Mouse (Mus musculus): ENCODE measurements around the gene Opa3. TPM values are rescaled to one million over a fixed set of nuclear protein-coding genes. Genes with fewer than 3 reads are reported as not detected.

Gene Opa3
- polyA plus RNA-seq, 1 experiment: 22.0 TPM

GRCm38 (mm10) chr7:19239986-19240385 lies 11.9 kb downstream of the Opa3 start:
- Histone ChIP-seq H3K4me1 (ENCODE audit: control insufficient read depth, insufficient read depth, low read length) (peaks cover 17% of the 10 kb centered on the region), H3K4me3 (ENCODE audit: insufficient read depth, low read length) (no peak overlapping the region), H3K27ac (ENCODE audit: insufficient read depth, low read depth, low read length) (no peak overlapping the region)
- TF ChIP-seq CTCF (IDR thresholded peaks at IDR 0.05; ENCODE audit: low read depth, low read length) (no peak), POLR2A (IDR thresholded peaks at IDR 0.05; ENCODE audit: borderline replicate concordance, low read depth, low read length) (no peak)

GRCm38 (mm10) chr7:19240905-19241463 lies 12.8 kb downstream of the Opa3 start:
- H3K27ac ChIP-seq (ENCODE audit: insufficient read depth, low read depth, low read length): no peak overlapping the region
- peaks cover 9% of the 10 kb centered on the region for H3K4me1 ChIP-seq (ENCODE audit: control insufficient read depth, insufficient read depth, low read length)
- TF ChIP-seq POLR2A (IDR thresholded peaks at IDR 0.05; ENCODE audit: borderline replicate concordance, low read depth, low read length) (no peak), CTCF (IDR thresholded peaks at IDR 0.05; ENCODE audit: low read depth, low read length) (no peak)
- H3K4me3 ChIP-seq (ENCODE audit: insufficient read depth, low read length): no peak overlapping the region

- Histone ChIP-seq H3K4me3 (ENCODE audit: insufficient read depth, low read length) (no peak overlapping the region), H3K4me1 (ENCODE audit: control insufficient read depth, insufficient read depth, low read length) (peaks cover 8% of the 10 kb centered on the region), H3K27ac (ENCODE audit: insufficient read depth, low read depth, low read length) (no peak overlapping the region)
- TF ChIP-seq POLR2A (IDR thresholded peaks at IDR 0.05; ENCODE audit: borderline replicate concordance, low read depth, low read length) (no peak), CTCF (IDR thresholded peaks at IDR 0.05; ENCODE audit: low read depth, low read length) (no peak)
Measured at GRCm38 (mm10) chr7:19242005-19242404, 13.9 kb downstream of the Opa3 start.

GRCm38 (mm10) chr7:19243858-19244257 lies 15.7 kb downstream of the Opa3 start:
- no peak overlapping the region for H3K27ac ChIP-seq (ENCODE audit: insufficient read depth, low read depth, low read length)
- TF ChIP-seq CTCF (IDR thresholded peaks at IDR 0.05; ENCODE audit: low read depth, low read length): no peak
- H3K4me1 ChIP-seq (ENCODE audit: control insufficient read depth, insufficient read depth, low read length): 0 out of 2 replicates have a peak, but pooled peaks cover 3% of the 10 kb centered on the region

GRCm38 (mm10) chr7:19245083-19245482 lies 16.9 kb downstream of the Opa3 start:
- Histone ChIP-seq H3K4me3 (ENCODE audit: insufficient read depth, low read length) (no peak overlapping the region), H3K27ac (ENCODE audit: insufficient read depth, low read depth, low read length) (no peak overlapping the region), H3K4me1 (ENCODE audit: control insufficient read depth, insufficient read depth, low read length) (no peaks in the 10 kb centered on the region)
- TF ChIP-seq CTCF (IDR thresholded peaks at IDR 0.05; ENCODE audit: low read depth, low read length): no peak
- no peak for TF ChIP-seq POLR2A (IDR thresholded peaks at IDR 0.05; ENCODE audit: borderline replicate concordance, low read depth, low read length)

More at GRCm38 (mm10) chr7:19243858-19244257, 15.7 kb downstream of the Opa3 start:
- H3K4me3 ChIP-seq (ENCODE audit: insufficient read depth, low read length): no peak overlapping the region

GRCm38 (mm10) chr7:19246855-19247254 lies 18.7 kb downstream of the Opa3 start:
- no peak overlapping the region for H3K4me3 ChIP-seq (ENCODE audit: insufficient read depth, low read length)
- TF ChIP-seq POLR2A (IDR thresholded peaks at IDR 0.05; ENCODE audit: borderline replicate concordance, low read depth, low read length) (no peak), CTCF (IDR thresholded peaks at IDR 0.05; ENCODE audit: low read depth, low read length) (no peak)
- no peaks in the 10 kb centered on the region for H3K4me1 ChIP-seq (ENCODE audit: control insufficient read depth, insufficient read depth, low read length)
- no peak overlapping the region for H3K27ac ChIP-seq (ENCODE audit: insufficient read depth, low read depth, low read length)

- TF ChIP-seq POLR2A (IDR thresholded peaks at IDR 0.05; ENCODE audit: borderline replicate concordance, low read depth, low read length) (no peak), CTCF (IDR thresholded peaks at IDR 0.05; ENCODE audit: low read depth, low read length) (no peak)
Measured at GRCm38 (mm10) chr7:19247511-19247910, 19.4 kb downstream of the Opa3 start.

GRCm38 (mm10) chr7:19252078-19252477 lies 23.9 kb downstream of the Opa3 start:
- H3K27ac ChIP-seq (ENCODE audit: insufficient read depth, low read depth, low read length): no peak overlapping the region
- no peak overlapping the region for H3K4me3 ChIP-seq (ENCODE audit: insufficient read depth, low read length)
- TF ChIP-seq CTCF (IDR thresholded peaks at IDR 0.05; ENCODE audit: low read depth, low read length) (no peak), POLR2A (IDR thresholded peaks at IDR 0.05; ENCODE audit: borderline replicate concordance, low read depth, low read length) (no peak)
- H3K4me1 ChIP-seq (ENCODE audit: control insufficient read depth, insufficient read depth, low read length): peaks cover 16% of the 10 kb centered on the region

More at GRCm38 (mm10) chr7:19247511-19247910, 19.4 kb downstream of the Opa3 start:
- Histone ChIP-seq H3K4me3 (ENCODE audit: insufficient read depth, low read length) (no peak overlapping the region), H3K4me1 (ENCODE audit: control insufficient read depth, insufficient read depth, low read length) (peaks cover 3% of the 10 kb centered on the region; the same call in 1 of the 2 replicates), H3K27ac (ENCODE audit: insufficient read depth, low read depth, low read length) (no peak overlapping the region)

- H3K4me3 ChIP-seq (ENCODE audit: insufficient read depth, low read length): no peak overlapping the region
- TF ChIP-seq CTCF (IDR thresholded peaks at IDR 0.05; ENCODE audit: low read depth, low read length) (no peak), POLR2A (IDR thresholded peaks at IDR 0.05; ENCODE audit: borderline replicate concordance, low read depth, low read length) (no peak)
- H3K27ac ChIP-seq (ENCODE audit: insufficient read depth, low read depth, low read length): no peak overlapping the region
- H3K4me1 ChIP-seq (ENCODE audit: control insufficient read depth, insufficient read depth, low read length): peaks cover 25% of the 10 kb centered on the region
Measured at GRCm38 (mm10) chr7:19253437-19253836, 25.3 kb downstream of the Opa3 start.

- Histone ChIP-seq H3K4me1 (ENCODE audit: control insufficient read depth, insufficient read depth, low read length) (peaks cover 25% of the 10 kb centered on the region), H3K27ac (ENCODE audit: insufficient read depth, low read depth, low read length) (no peak overlapping the region), H3K4me3 (ENCODE audit: insufficient read depth, low read length) (no peak overlapping the region)
- no peak for TF ChIP-seq CTCF (IDR thresholded peaks at IDR 0.05; ENCODE audit: low read depth, low read length)
- TF ChIP-seq POLR2A (IDR thresholded peaks at IDR 0.05; ENCODE audit: borderline replicate concordance, low read depth, low read length): no peak
Measured at GRCm38 (mm10) chr7:19255395-19255794, 27.3 kb downstream of the Opa3 start.
